Mouse (Mus musculus) lung, postnatal 0 days (tissue): ENCODE data around the gene B4galnt2. TPM values are rescaled to one million over a fixed set of nuclear protein-coding genes. Genes with fewer than 3 reads are reported as not detected.

ENCODE experiments used
- ATAC-seq: fragments of 200-750 bp; cut with Nextera tagmentation; 2 replicates; pipeline ENCODE4 v1.8.0; 2017; ENCODE audit warnings: moderate library complexity
- DNase-seq: peaks from one replicate; pipeline ENCODE4 v3.0.0-alpha.2; 2016; ENCODE audit warnings: low spot score
- H3K27ac ChIP-seq: fragments of 300-500 bp; sonication (generic); 2 replicates; pipeline ENCODE4 v1.5.1; 2014; ENCODE audit warnings: antibody characterized with exemption, mild to moderate bottlenecking, low read length, mixed read lengths
- H3K27me3 ChIP-seq: fragments of 300-500 bp; sonication (generic); replicated peaks from 2 replicates; pipeline ENCODE4 v1.6.1; 2014; ENCODE audit warnings: low read length, mixed read lengths; ENCODE audit not compliant: insufficient read depth
- H3K36me3 ChIP-seq: fragments of 300-500 bp; sonication (generic); 2 replicates; pipeline ENCODE4 v1.6.1; 2014; ENCODE audit warnings: low read length, mixed read lengths; ENCODE audit not compliant: insufficient read depth
- H3K4me1 ChIP-seq: fragments of 300-500 bp; sonication (generic); 2 replicates; pipeline ENCODE4 v1.6.1; 2014; ENCODE audit warnings: antibody characterized with exemption, low read depth, low read length, mixed read lengths; ENCODE audit not compliant: insufficient read depth
- H3K4me2 ChIP-seq: fragments of 300-500 bp; sonication (generic); replicated peaks from 2 replicates; pipeline ENCODE4 v1.6.1; 2014; ENCODE audit warnings: low read depth, mild to moderate bottlenecking, low read length, moderate library complexity, mixed read lengths
- H3K4me3 ChIP-seq: fragments of 300-500 bp; sonication (generic); 2 replicates; pipeline ENCODE4 v1.5.1; 2014; ENCODE audit warnings: low read depth, low read length
- H3K9ac ChIP-seq: fragments of 300-500 bp; sonication (generic); replicated peaks from 2 replicates; pipeline ENCODE4 v1.6.1; 2014; ENCODE audit warnings: low read depth, mild to moderate bottlenecking
- H3K9me3 ChIP-seq: fragments of 300-500 bp; sonication (generic); 2 replicates; pipeline ENCODE4 v1.6.1; 2016; ENCODE audit warnings: low read length, mixed read lengths
- CTCF ChIP-seq: IDR thresholded peaks from 2 replicates; pipeline ENCODE4 v1.5.1; 2016; ENCODE audit warnings: antibody characterized with exemption, mild to moderate bottlenecking
- EP300 ChIP-seq: IDR thresholded peaks from 2 replicates; pipeline ENCODE4 v1.6.1; 2016; ENCODE audit warnings: antibody characterized with exemption, mild to moderate bottlenecking, control low read depth
- WGBS: fragments of 180-500 bp; shearing (Covaris S2); extraction: QIAGEN DNeasy Blood & Tissue Kit; methylation state at CpG from one replicate; pipeline ENCODE4 v1.1.7; 2014; 5-methylcytosine and 5-hydroxymethylcytosine counted together
- polyA plus RNA-seq: library from polyadenylated mRNA; unstranded; fragments of >200 nt; fragmentation: Nextera tagmentation; extraction: Ambion mirVana; gene quantifications from 2 replicates; pipeline ENCODE4 v1.2.1, GENCODE M21; 2015

B4galnt2 gene
- polyA plus RNA-seq, 1 experiment from 2014 or later = not detected

DNA sequence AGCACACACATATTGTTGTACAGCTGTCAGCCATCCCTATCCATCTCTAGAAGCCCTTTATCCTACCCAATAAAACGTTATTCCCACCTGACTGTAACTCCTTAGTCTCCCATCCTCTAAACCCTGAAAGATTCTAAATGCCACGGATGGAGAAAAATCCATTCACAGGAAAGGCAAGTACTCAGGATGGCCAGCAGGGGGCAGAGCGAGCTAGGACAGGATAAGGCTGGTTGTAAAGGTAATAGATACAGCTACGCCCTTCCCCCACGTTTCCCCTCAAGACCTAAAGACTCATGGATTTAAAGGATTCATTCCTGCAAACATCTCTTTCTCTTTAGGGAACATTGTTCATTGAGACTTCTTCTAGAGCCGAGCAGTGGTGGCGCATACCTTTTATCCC lies 38.4 kb downstream of the B4galnt2 start:
- ATAC-seq = no peak
- Histone ChIP-seq H3K27ac (no peak overlapping the region), H3K4me2 (no peak overlapping the region), H3K27me3 (no peaks in the 10 kb centered on the region), H3K4me1 (no peaks in the 10 kb centered on the region), H3K9ac (no peak overlapping the region), H3K36me3 (no peaks in the 10 kb centered on the region), H3K9me3 (no peaks in the 10 kb centered on the region), H3K4me3 (no peak overlapping the region)
- TF ChIP-seq CTCF = peak; percentile 94
- TF ChIP-seq EP300 = no peak
- WGBS = 16% methylated on average over 7 of the region's 7 CpGs
- peak; percentile 69 for DNase-seq

DNA sequence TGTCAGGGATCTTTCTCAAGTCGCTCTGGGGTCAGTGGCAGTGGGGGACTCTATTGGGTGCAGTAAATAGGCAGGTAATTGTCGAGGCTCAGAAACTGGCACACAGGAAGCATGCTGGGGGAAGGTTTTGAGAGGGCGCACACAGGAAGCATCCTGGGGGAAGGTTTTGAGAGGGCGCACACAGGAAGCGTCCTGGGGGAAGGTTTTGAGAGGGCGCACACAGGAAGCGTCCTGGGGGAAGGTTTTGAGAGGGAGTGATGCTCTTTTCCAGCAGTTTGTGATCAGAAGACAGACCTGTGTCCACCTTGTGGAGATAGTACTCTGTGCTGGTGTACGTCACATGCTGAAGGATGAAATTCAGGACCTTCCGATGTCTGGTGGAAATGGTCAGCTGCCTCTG lies 38.9 kb downstream of the B4galnt2 start:
- Histone ChIP-seq H3K27me3 (no peaks in the 10 kb centered on the region), H3K4me3 (no peak overlapping the region), H3K4me1 (no peaks in the 10 kb centered on the region), H3K4me2 (no peak overlapping the region), H3K36me3 (no peaks in the 10 kb centered on the region), H3K27ac (no peak overlapping the region), H3K9ac (no peak overlapping the region), H3K9me3 (no peaks in the 10 kb centered on the region)
- WGBS = 28% methylated on average over 9 of the region's 9 CpGs
- DNase-seq (no peak), ATAC-seq (no peak)
- TF ChIP-seq EP300 = no peak
- TF ChIP-seq CTCF = no peak

DNA sequence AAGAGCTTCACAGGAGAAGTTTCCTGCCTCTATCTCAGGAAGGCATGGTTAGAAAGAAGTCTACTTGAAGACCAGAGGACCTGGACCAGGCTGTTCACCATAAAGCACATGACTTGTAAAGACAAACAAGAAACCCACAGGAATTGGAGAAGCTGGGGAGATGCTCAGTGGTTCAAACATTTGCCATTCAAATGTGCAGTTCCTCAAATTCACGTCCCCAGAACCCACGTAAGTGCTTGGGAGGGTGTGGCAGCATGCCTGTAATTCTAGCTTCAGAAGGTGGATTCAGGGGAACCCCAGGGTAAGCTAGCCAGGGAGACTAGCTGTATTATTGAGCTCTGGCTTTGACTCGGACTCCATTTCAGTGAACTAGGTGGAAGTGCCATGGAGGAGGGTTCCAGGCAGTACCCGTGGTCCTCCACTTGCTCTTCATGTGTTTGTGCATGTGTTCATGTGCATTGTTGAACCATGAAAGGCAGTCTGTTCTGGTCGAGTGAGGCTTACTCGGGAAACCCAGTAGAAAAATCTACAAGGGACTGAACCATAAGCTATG lies 44.7 kb downstream of the B4galnt2 start:
- Histone ChIP-seq H3K4me2 (no peak overlapping the region), H3K9me3 (no peaks in the 10 kb centered on the region), H3K4me3 (no peak overlapping the region), H3K36me3 (no peaks in the 10 kb centered on the region), H3K9ac (no peak overlapping the region), H3K27me3 (no peaks in the 10 kb centered on the region), H3K27ac (no peak overlapping the region), H3K4me1 (no peaks in the 10 kb centered on the region)
- no peak for TF ChIP-seq EP300
- no peak for TF ChIP-seq CTCF
- DNase-seq (peak; percentile 18), ATAC-seq (no peak)
- WGBS = 46% methylated on average over 6 of the region's 6 CpGs

DNA sequence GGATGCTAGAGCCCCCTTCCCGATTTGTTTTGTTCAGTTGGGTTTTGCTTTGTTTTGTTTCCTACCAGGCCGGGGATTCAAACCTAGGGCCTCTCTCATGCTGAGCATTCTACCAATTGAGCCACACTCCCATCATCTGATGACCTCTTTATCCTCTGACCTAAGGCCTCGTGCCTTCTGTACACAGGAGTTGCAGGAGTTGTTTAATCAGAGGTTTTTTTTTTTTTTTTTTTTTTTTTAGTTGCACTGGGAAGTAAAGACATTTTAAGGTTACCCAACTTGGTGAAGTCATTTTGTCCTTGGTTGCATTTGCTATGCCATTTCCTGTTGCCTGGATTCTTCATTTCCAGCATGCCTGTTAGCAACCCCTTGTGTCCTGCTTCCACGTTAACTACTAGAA lies 45.2 kb downstream of the B4galnt2 start:
- no peak overlapping the region for H3K4me2 ChIP-seq
- ATAC-seq (no peak), DNase-seq (no peak)
- no peak overlapping the region for H3K27ac ChIP-seq
- WGBS = 63% methylated on average over 4 of the region's 4 CpGs
- no peak overlapping the region for H3K9ac ChIP-seq
- H3K27me3 ChIP-seq = no peaks in the 10 kb centered on the region
- TF ChIP-seq EP300 (no peak), CTCF (no peak)
- no peaks in the 10 kb centered on the region for H3K4me1 ChIP-seq
- H3K9me3 ChIP-seq = no peaks in the 10 kb centered on the region
- no peaks in the 10 kb centered on the region for H3K36me3 ChIP-seq
- H3K4me3 ChIP-seq = no peak overlapping the region

DNA sequence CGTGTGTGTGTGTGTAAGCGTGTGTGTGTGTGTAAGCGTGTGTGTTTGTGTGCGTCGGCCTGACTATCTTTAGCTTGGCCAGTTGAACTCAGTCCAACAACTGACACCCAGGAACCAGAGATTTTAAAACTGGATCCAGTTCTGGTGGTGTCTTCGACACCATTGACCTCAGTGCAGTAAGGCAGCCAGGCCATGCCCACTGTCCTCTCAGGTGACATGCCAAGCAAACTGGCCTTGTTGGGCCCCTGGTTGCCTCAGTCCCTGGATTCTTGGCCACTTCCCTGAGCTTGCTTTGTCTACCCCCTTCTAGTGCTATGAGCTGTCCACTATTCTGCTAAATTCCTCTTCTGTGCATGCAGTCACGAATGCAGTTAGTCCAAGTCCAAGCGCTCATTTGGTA lies 53.3 kb downstream of the B4galnt2 start:
- TF ChIP-seq EP300 = no peak
- TF ChIP-seq CTCF = no peak
- Histone ChIP-seq H3K36me3 (no peaks in the 10 kb centered on the region), H3K9ac (no peak overlapping the region), H3K9me3 (no peaks in the 10 kb centered on the region), H3K4me3 (no peak overlapping the region), H3K4me1 (0 out of 2 replicates have a peak, but pooled peaks cover 4% of the 10 kb centered on the region), H3K27ac (no peak overlapping the region), H3K4me2 (no peak overlapping the region), H3K27me3 (no peaks in the 10 kb centered on the region)
- WGBS = 91% methylated on average over 8 of the region's 8 CpGs
- ATAC-seq (no peak), DNase-seq (no peak)

DNA sequence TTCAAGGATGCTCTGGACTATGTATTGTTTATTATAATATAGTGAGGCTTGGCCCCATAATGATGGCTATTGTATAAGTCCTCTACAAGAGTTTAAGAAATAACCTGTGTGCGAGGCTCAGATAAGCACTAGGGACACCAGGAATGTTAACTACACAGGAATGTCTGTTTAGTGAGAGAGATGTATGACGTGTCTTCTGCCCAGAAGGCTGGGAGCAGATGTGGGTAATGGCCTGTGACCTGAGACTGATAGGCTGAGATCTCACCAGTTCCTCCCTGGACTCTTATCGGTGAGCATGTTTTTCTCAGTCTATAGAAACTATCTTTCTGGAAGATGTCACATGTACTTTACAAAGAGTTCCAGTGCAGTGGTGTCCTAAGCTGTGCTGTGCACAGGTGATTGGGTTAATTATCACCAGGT lies 54.6 kb downstream of the B4galnt2 start:
- Histone ChIP-seq H3K9ac (no peak overlapping the region), H3K9me3 (no peaks in the 10 kb centered on the region), H3K27ac (no peak overlapping the region; the same call in 1 of the 2 replicates), H3K36me3 (no peaks in the 10 kb centered on the region), H3K4me2 (peak overlapping the region; percentile 73), H3K27me3 (no peaks in the 10 kb centered on the region), H3K4me1 (0 out of 2 replicates have a peak, but pooled peaks cover 4% of the 10 kb centered on the region), H3K4me3 (peak overlapping the region; percentile 75)
- ATAC-seq (no peak), DNase-seq (no peak)
- 16% methylated on average over 3 of the region's 3 CpGs for whole genome bisulfite sequencing
- no peak for TF ChIP-seq CTCF
- TF ChIP-seq EP300 = no peak

DNA sequence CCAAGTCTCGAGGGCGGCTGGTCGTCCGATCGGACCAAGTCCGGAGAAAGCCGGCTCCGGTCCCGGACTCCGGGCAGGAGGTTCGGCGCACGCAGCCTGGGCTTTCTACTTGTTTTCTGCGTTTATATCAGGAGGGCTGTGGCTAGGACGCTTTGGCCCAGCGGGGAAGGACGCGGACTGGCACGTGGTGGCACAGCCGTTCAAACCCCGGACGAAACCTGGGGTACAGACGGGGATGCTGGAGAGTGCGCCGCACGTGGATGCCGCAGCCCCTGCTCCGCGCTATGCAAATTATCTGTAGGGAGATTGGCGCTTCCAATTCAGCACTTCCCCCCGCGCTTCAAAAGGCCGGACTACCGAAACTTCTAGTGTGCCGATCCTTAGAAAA lies 55.2 kb downstream of the B4galnt2 start:
- H3K4me1 ChIP-seq = 0 out of 2 replicates have a peak, but pooled peaks cover 4% of the 10 kb centered on the region
- H3K36me3 ChIP-seq = no peaks in the 10 kb centered on the region
- H3K9me3 ChIP-seq = no peaks in the 10 kb centered on the region
- TF ChIP-seq EP300 (no peak), CTCF (peak; percentile 4; the same call in 1 of the 2 replicates)
- peak; percentile 28 for ATAC-seq
- peak; percentile 77 for DNase-seq
- peak overlapping the region; percentile 73 for H3K4me2 ChIP-seq
- 2% methylated on average over 35 of the region's 35 CpGs for WGBS
- peak overlapping the region; percentile 75 for H3K4me3 ChIP-seq
- H3K9ac ChIP-seq = peak overlapping the region; percentile 56
- no peaks in the 10 kb centered on the region for H3K27me3 ChIP-seq
- peak overlapping the region; percentile 92 for H3K27ac ChIP-seq
